Mouse (Mus musculus): ENCODE results near the gene Cdh5.
A peak's percentile ranks its signal among the peaks of the same experiment; 100 is the strongest.

Cdh5 gene

DNA sequence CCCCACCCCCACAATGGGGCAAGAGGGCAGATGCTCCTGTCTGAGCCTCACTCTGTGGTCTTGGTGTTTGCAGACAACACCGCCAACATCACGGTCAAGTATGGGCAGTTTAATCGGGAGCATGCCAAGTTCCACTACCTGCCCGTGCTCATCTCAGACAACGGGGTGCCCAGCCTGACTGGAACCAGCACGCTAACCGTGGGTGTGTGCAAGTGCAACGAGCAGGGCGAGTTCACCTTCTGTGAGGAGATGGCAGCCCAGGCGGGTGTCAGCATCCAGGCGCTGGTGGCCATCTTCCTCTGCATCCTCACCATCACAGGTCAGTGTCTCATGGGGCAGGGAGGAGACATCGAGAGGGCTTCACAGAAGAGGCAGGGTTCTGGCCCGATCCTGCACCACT is 39.2 kb downstream of the Cdh5 start:
- DNase-seq, result no peak

DNA sequence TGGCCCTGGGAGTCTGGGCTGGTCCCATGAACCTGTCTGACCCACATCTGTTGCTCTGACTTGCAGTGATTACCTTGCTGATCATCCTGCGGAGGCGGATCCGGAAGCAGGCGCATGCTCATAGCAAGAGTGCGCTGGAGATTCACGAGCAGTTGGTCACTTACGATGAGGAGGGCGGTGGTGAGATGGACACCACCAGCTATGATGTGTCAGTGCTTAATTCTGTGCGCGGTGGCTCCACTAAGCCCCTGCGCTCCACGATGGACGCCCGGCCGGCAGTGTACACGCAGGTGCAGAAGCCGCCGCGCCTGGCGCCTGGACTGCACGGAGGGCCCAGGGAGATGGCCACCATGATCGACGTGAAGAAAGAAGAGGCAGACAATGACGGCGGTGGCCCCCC is 41.0 kb downstream of the Cdh5 start:
- no peak for DNase-seq

- no peak for DNase-seq
These were observed 42.0 kb downstream of the Cdh5 start for GRCm38 (mm10) chr8:104143379-104143778.

DNA sequence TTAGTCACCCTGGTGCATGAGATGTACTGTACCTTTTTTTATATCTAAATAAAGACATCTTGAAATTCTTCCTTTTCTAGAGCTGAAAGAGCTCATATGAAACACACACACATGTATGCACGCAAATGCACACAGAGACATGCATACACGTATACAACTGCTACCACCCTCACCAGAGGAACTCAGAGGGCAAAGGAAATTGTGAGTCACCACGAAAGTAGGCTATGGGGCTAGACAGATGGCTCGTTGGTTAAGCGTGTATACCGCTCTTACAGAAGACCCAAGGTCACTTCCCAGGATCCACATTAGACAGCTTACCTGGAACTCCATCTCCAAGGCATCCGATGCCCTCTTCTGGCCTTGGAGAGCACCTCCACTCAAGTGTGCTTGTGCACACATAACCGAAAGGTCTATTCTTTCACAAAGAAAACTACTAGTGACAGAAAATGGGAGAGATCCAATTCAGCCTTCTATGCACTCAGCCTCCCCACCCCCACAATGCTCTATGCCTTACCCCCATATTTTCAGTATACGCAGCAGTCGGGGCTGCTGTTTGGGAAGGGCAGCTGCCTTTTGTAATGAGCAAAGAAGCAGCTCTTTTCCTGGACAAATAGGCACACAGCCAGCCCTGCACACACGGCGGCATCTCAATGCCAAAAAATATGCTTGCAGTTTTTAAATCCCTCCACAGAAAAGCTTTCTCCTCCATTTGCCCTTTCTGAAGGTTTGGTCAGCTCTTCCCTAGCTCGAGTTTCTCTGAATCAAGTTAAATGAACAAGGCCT is 43.2 kb downstream of the Cdh5 start:
- DNase-seq, result no peak

- peak; percentile 52 for DNase-seq
These were observed 44.7 kb downstream of the Cdh5 start for GRCm38 (mm10) chr8:104145981-104146689.

DNA sequence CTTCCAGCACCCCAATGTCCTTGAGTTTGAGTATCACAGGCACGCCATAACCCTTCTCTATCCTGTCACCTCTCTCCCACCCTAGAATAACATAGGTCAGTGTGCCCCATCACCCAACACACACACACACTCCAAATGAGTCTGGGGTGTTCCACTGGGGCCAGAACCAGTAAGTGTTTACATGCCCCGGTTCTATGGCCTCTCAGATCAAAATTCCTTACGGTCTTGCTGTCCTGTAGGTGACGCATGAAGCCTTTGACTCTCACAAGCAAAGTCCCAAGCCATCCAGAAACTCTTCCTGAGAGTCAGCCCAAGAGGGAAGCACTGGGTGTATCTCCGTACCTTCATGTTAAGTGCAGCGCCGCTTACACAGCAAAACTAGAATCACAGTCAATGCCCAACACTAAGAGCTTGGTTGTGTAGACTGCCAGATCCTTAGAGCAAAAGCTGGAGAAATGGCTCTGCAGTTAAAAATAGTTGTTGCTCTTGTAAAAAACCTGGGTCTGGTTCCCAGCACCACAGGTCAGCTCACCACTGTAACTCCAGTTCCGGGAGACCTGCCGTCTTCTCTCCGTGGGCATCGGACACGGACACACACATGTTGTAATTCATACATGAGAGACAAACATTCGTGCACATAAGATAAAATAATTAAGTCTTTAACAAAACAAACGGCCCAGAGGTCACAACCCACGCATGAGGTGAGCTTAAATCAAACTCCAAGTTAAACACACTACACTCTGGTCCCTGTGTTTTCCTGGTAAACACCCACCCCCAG is 45.5 kb downstream of the Cdh5 start:
- no peak for DNase-seq

DNA sequence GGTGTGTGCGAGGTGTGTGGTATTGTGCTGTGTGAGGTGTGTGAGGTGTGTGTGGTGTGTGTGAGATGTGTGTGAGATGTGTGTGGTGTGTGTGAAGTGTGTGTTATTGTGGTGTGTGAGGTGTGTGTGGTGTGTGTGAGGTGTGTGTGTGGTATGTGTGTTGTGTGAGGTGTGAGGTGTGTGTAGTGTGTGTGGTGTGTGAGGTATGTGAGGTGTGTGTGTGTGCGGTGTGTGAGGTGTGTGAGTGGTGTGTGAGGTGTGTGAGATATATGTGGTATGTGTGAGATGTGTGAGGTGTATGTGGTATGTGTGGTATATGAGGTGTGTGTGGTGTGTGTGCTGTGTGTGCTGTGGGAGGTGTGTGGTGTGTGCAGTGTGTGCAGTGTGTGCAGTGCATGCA is 46.5 kb downstream of the Cdh5 start:
- DNase-seq, result no peak

DNA sequence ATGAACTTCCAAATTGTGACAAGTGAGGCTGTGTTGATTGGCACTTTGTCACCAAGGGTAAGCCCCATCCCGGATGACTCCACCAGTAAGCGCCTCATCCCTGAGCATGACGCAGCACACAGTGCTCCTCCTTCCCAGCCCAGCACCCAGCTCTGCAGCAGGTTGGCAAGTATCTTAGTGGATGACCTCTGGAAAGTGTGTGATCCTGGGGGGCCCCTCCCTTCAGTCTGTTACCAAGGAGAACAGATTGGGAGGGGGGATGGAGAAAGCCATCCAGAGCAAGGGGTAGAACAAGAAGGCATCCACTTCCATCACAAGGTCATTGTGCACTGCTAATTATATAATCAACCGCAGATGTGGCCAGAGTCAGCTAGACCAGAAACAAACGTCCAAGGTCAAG is 59.3 kb downstream of the Cdh5 start:
- no peak for DNase-seq

DNA sequence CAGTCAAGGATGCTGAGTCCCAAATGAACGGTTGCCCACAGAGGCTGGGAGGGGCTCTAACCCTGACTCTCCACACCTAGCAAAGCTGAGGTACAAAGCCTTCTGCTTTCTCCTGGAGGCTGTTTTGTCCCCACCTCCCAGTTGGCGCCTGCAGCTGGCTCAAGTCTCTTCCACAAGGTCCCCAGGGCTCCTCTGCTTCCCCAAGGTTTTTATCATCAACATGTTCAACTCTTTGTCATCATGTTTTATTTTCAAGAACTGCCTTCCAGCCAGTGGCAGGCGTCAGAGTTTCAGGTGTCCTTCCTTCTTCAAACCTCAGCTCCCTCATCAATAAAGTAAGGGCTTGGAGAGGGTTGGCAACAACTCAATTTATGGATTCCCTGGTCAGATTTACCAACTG is 68.0 kb downstream of the Cdh5 start:
- no peak for DNase-seq

DNA sequence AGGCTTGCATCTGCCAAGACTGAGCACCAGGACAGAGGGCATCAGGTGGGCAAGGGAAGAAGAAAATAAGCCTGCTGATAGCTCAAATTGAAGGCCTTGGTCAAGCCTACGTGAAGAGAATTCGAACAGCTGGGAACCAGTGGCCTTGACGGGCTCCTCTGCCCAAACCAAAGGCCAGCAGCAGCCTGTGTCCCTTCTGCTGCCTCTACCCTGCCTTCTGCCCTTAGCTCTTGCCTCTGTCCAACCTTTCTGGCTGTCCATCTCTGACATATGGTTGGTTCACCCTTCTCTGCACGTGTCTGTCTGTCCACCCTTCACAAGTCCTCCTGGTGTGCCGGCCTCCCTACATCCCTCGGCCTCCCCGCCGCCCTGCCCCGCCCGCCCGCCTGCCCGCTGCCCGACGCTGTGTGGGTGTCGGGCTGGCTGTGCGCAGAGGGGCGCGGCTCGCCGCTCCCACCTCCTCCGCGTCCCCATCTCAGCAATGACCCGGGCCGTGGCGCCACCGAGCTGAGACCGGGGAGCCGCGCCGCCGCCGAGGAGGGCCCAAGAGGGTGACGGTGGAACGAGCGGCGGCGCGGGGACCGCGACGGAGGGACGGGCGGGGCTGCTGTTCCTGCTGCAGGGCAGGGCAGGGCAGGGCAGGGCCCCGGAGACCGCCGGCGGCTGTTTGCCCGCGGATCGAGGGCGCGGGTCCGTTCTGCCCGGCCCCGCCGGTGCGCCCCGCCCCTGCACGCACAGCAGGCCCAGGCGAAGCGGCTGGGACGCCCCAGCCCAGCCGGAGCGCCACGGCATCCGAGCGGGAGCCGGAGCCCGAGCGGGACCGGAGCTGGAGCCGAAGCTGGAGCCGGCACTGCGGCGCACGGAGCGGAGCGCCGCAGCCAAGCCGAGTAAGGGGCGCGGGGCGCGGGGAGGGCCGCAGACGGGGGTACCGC is 69.0 kb downstream of the Cdh5 start, which contains the start of gene Bean1:
TSS of gene Bean1 (plus strand) at position 325 of the 932 bp plus-strand sequence.
- DNase-seq, result no peak

GRCm38 (mm10) chr8:104171050-104171620 is 69.7 kb downstream of the Cdh5 start:
- DNase-seq, result no peak

DNA sequence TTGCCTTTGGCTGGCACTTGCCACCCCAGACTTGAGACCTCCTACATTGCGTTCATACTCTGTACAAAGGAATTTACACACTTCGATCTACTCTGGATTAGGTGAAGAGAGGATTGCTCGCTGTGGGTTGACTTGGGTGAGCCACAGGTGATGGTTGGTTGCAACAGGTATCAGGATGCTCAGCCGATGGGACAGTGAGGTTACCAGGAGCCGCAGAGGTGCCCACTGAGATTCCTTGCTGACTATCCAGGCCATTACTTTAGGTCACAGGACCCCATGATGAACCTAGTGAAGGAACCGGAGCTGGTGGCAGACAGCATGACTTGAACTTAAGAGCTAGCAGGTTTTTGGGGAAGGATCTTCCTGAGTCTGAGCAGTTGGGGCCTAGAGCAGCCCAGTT is 71.0 kb downstream of the Cdh5 start:
- DNase-seq, result no peak

- no peak for DNase-seq
These were observed 74.6 kb downstream of the Cdh5 start for GRCm38 (mm10) chr8:104175848-104176527.

DNA sequence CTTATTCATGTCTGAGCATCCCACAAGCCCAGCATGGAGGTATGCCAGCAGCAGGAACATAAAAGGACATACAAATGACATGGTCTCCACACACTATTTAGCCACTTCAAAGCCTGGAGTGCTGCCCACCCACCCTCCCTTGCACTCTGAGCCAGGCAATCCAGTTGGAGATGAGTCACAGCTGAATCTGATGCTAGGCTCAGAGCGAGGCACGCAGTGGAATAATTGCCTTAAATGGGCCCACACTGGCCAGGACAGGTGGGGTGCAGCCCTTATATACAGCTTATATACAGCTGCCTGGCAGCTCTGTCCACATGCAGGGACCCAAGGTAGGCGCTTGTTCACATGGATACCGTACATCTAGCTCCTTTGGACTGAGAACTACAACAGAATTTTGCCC is 75.6 kb downstream of the Cdh5 start:
- no peak for DNase-seq

GRCm38 (mm10) chr8:104184905-104185304 is 83.5 kb downstream of the Cdh5 start:
- DNase-seq, result no peak

DNA sequence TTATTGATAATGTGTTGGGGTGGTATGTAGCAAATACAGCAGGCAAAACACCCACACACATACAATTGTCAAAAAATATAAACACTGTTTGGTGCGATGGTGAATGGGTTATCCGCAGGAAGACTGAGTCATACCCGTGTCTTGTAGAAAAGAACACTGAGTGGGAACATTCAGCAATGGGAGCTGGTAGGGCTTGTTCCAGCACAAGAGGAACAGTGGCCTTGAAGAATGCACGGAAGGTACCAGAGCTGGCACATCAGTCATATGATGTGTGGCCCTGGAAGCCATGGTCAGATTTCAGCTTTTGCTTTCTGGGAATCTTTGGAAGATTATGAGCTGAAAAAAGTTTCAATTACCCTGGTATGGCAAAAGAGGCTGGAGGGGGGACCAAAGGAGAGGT is 85.4 kb downstream of the Cdh5 start:
- no peak for DNase-seq

DNA sequence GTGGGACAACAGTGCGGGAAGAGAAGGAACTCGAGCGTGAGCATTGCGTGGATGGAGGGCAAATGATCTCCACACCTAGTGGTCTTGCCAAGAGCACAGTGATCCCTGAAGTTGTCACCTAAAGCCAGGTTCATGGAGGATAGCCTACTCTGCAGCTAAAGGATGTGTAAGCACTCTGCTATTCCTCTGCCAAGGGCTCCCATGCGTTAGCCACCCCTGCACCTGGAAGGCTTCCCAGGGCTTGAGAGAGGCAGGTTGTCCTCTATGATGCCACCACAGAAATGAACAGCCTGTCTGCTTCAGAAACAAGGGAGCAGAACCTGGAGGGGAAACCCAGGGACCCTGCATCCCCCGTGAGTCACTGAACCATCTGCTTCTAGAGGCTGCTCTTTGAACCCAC is 86.2 kb downstream of the Cdh5 start:
- DNase-seq, result no peak

GRCm38 (mm10) chr8:104188459-104188858 is 87.0 kb downstream of the Cdh5 start:
- DNase-seq, result no peak

DNA sequence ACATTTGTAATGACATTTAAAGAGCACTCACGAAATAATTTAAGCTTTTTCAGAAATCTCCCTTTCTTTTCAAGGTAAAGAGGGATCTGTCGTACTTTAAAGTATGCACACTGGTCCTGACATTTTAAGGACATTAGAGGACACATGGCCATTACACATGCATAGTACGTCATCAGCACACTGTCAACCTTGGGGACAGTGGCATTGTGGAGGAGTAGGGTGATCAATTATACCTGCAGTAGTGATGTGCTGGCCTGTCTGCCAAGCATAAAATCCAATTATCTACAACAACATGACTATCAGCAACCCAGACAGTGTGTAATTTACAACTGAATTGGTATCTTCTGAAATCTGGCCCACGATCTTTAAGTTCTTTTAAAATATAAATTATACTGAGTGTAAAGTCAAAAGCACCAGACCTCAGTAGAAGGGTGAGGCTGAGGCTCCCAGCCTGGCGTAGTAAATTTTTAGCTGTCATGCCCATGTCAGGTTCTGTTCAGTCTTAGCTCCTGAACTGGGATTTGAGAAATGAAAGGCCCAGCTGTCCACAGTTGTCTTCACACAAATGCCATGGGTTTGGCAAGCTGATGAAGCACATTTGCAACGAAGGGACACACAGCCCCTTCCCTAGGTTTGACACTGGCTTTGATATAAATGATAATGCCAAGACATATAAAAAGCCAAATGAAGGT is 89.5 kb downstream of the Cdh5 start:
- no peak for DNase-seq

- DNase-seq, result no peak
These were observed 90.1 kb downstream of the Cdh5 start for GRCm38 (mm10) chr8:104191496-104191895.
